Mouse (Mus musculus) forebrain, postnatal 0 days (tissue): ENCODE measurements around the gene Gm16503. TPM values are rescaled to one million over a fixed set of nuclear protein-coding genes. Genes with fewer than 3 reads are reported as not detected.
"Not testable (repeated sequence)": the region's sequence is repeated elsewhere in the genome, so short reads cannot be mapped to it uniquely, and the experiment has no call there.

ENCODE experiments used
- ATAC-seq: fragments of 200-750 bp; cut with Nextera tagmentation; 2 replicates; pipeline ENCODE4 v1.8.0; 2017; ENCODE audit warnings: mild to moderate bottlenecking, moderate library complexity
- DNase-seq: peaks from one replicate; pipeline ENCODE4 v3.0.0-alpha.2; 2015
- H3K27ac ChIP-seq: fragments of 300-500 bp; sonication (generic); 2 replicates; pipeline ENCODE4 v1.5.1; 2014; ENCODE audit warnings: low read depth, mild to moderate bottlenecking, antibody characterized with exemption, low read length, moderate library complexity, mixed read lengths
- H3K27me3 ChIP-seq: fragments of 300-500 bp; sonication (generic); 2 replicates; pipeline ENCODE4 v1.6.1; 2014; ENCODE audit warnings: mild to moderate bottlenecking, low read length, mixed read lengths; ENCODE audit not compliant: insufficient read depth
- H3K36me3 ChIP-seq: fragments of 300-500 bp; sonication (generic); 2 replicates; pipeline ENCODE4 v1.6.1; 2014; ENCODE audit warnings: mild to moderate bottlenecking, moderate library complexity; ENCODE audit not compliant: insufficient read depth
- H3K4me1 ChIP-seq: fragments of 300-500 bp; sonication (generic); 2 replicates; pipeline ENCODE4 v1.6.1; 2014; ENCODE audit warnings: antibody characterized with exemption; ENCODE audit not compliant: insufficient read depth
- H3K4me2 ChIP-seq: fragments of 300-500 bp; sonication (generic); 2 replicates; pipeline ENCODE4 v1.6.1; 2014; ENCODE audit warnings: low read depth, mild to moderate bottlenecking, moderate library complexity
- H3K4me3 ChIP-seq: fragments of 300-500 bp; sonication (generic); 2 replicates; pipeline ENCODE4 v1.5.1; 2014; ENCODE audit warnings: low read depth, low read length, mixed read lengths
- H3K9ac ChIP-seq: fragments of 300-500 bp; sonication (generic); 2 replicates; pipeline ENCODE4 v1.6.1; 2014; ENCODE audit warnings: mild to moderate bottlenecking
- H3K9me3 ChIP-seq: fragments of 300-500 bp; sonication (generic); 2 replicates; pipeline ENCODE4 v1.6.1; 2016; ENCODE audit warnings: low read length
- CTCF ChIP-seq: sonication (generic); IDR thresholded peaks from 2 replicates; pipeline ENCODE4 v1.5.1; 2016; ENCODE audit warnings: antibody characterized with exemption, control low read depth, low read depth
- WGBS: fragments of 180-500 bp; shearing (Covaris S2); extraction: QIAGEN DNeasy Blood & Tissue Kit; methylation state at CpG from one replicate; pipeline ENCODE4 v1.1.7; 2014; 5-methylcytosine and 5-hydroxymethylcytosine counted together
- polyA plus RNA-seq: library from polyadenylated mRNA; unstranded; fragments of >200 nt; fragmentation: Nextera tagmentation; extraction: Ambion mirVana; gene quantifications from 2 replicates; pipeline ENCODE4 v1.2.1, GENCODE M21; 2015
- total RNA-seq: library from RNA; depleted of rRNA; stranded (reverse); fragments of >200 nt; gene quantifications from 2 replicates; pipeline ENCODE4 v1.2.3, GENCODE M21; 2014

Gene Gm16503
- total and polyA plus RNA-seq, 2 experiments from 2014 or later: 0.28 to 1.8 TPM

- Histone ChIP-seq H3K4me1 (no peaks in the 10 kb centered on the region), H3K36me3 (no peaks in the 10 kb centered on the region), H3K9ac (no peak overlapping the region), H3K27me3 (no peaks in the 10 kb centered on the region), H3K4me3 (no peak overlapping the region), H3K27ac (no peak overlapping the region), H3K4me2 (no peak overlapping the region), H3K9me3 (peaks cover 38% of the 10 kb centered on the region)
- ATAC-seq (no peak), DNase-seq (no peak)
- no peak for TF ChIP-seq CTCF
- 96% methylated on average over 1 of the region's 1 CpGs for WGBS
Measured at GRCm38 (mm10) chr4:147530366-147530765, 9.7 kb upstream of the Gm16503 start.

GRCm38 (mm10) chr4:147535916-147536315, 4.1 kb upstream of the Gm16503 start:
- not testable (repeated sequence) for H3K36me3 ChIP-seq, H3K27me3 ChIP-seq, H3K4me2 ChIP-seq, H3K9ac ChIP-seq, H3K27ac ChIP-seq, H3K4me3 ChIP-seq, H3K4me1 ChIP-seq, ATAC-seq, DNase-seq
- peaks cover 44% of the 10 kb centered on the region for H3K9me3 ChIP-seq

- H3K9me3 ChIP-seq: peaks cover 35% of the 10 kb centered on the region
- no peak for TF ChIP-seq CTCF
Measured at GRCm38 (mm10) chr4:147537702-147538101, 2.3 kb upstream of the Gm16503 start.

GRCm38 (mm10) chr4:147541105-147541504, 1.1 kb downstream of the Gm16503 start:
- ATAC-seq (no peak), DNase-seq (no peak)
- Histone ChIP-seq H3K9ac (no peak overlapping the region), H3K9me3 (peaks cover 32% of the 10 kb centered on the region), H3K36me3 (no peaks in the 10 kb centered on the region), H3K27me3 (no peaks in the 10 kb centered on the region), H3K4me3 (no peak overlapping the region), H3K4me1 (no peaks in the 10 kb centered on the region), H3K4me2 (no peak overlapping the region), H3K27ac (no peak overlapping the region)
- TF ChIP-seq CTCF: no peak

More at GRCm38 (mm10) chr4:147537702-147538101, 2.3 kb upstream of the Gm16503 start:
- no peaks in the 10 kb centered on the region for H3K27me3 ChIP-seq
- no peak overlapping the region for H3K9ac ChIP-seq
- no peak overlapping the region for H3K4me2 ChIP-seq
- no peak for ATAC-seq
- H3K4me3 ChIP-seq: no peak overlapping the region
- 84% methylated on average over 2 of the region's 2 CpGs for WGBS
- H3K36me3 ChIP-seq: no peaks in the 10 kb centered on the region
- H3K27ac ChIP-seq: no peak overlapping the region
- DNase-seq: no peak
- H3K4me1 ChIP-seq: no peaks in the 10 kb centered on the region

- not testable (repeated sequence) for H3K36me3 ChIP-seq, H3K4me2 ChIP-seq, H3K4me1 ChIP-seq, H3K27me3 ChIP-seq, H3K9ac ChIP-seq, ATAC-seq, DNase-seq, H3K27ac ChIP-seq, H3K4me3 ChIP-seq
- H3K9me3 ChIP-seq: peaks cover 13% of the 10 kb centered on the region
- WGBS: 85% methylated on average over 5 of the region's 5 CpGs
Measured at GRCm38 (mm10) chr4:147553071-147553470, 13.1 kb downstream of the Gm16503 start, which contains the start of gene Zfp985. TSS of gene Zfp985 (plus strand) at chr4:147553277.

- not testable (repeated sequence) for ATAC-seq, H3K36me3 ChIP-seq, H3K9ac ChIP-seq, H3K4me3 ChIP-seq, H3K4me1 ChIP-seq, H3K27me3 ChIP-seq, H3K27ac ChIP-seq, DNase-seq, H3K4me2 ChIP-seq
- WGBS: 73% methylated on average over 2 of the region's 2 CpGs
- H3K9me3 ChIP-seq: peaks cover 18% of the 10 kb centered on the region
Measured at GRCm38 (mm10) chr4:147554361-147554760, 14.3 kb downstream of the Gm16503 start.

GRCm38 (mm10) chr4:147556921-147557320, 16.9 kb downstream of the Gm16503 start:
- not testable (repeated sequence) for H3K9ac ChIP-seq, DNase-seq, H3K27me3 ChIP-seq, H3K36me3 ChIP-seq, H3K4me2 ChIP-seq, H3K4me3 ChIP-seq, H3K4me1 ChIP-seq, ATAC-seq, H3K27ac ChIP-seq
- peaks cover 15% of the 10 kb centered on the region for H3K9me3 ChIP-seq
- 57% methylated on average over 1 of the region's 1 CpGs for WGBS

GRCm38 (mm10) chr4:147558011-147558410, 18.0 kb downstream of the Gm16503 start:
- not testable (repeated sequence) for H3K4me2 ChIP-seq, ATAC-seq, H3K9ac ChIP-seq, H3K4me1 ChIP-seq, H3K27ac ChIP-seq, H3K27me3 ChIP-seq, H3K4me3 ChIP-seq, DNase-seq, H3K36me3 ChIP-seq
- H3K9me3 ChIP-seq: peaks cover 14% of the 10 kb centered on the region

GRCm38 (mm10) chr4:147559096-147559495, 19.1 kb downstream of the Gm16503 start:
- H3K27me3 ChIP-seq, H3K4me2 ChIP-seq, H3K4me3 ChIP-seq, H3K27ac ChIP-seq, DNase-seq, H3K4me1 ChIP-seq, H3K9ac ChIP-seq, H3K36me3 ChIP-seq, ATAC-seq: not testable (repeated sequence)
- WGBS: 48% methylated on average over 1 of the region's 1 CpGs
- H3K9me3 ChIP-seq: peaks cover 11% of the 10 kb centered on the region
